Mouse (Mus musculus) liver, adult 2 months (tissue): ENCODE data around the gene Slc37a2. TPM values are rescaled to one million over a fixed set of nuclear protein-coding genes. Genes with fewer than 3 reads are reported as not detected.

ENCODE experiments used
- DNase-seq: peaks from one replicate; pipeline ENCODE4 v3.0.0-alpha.2; 2011; ENCODE audit warnings: low read depth, low spot score; ENCODE audit errors: extremely low read depth
- H3K27ac ChIP-seq: fragments of 200-500 bp; replicated peaks from 2 replicates; pipeline ENCODE4 v1.5.1; 2012; ENCODE audit warnings: low read depth, mild to moderate bottlenecking, control low read depth, inconsistent platforms, low read length; ENCODE audit not compliant: insufficient read depth
- H3K27me3 ChIP-seq: fragments of 200-500 bp; 2 replicates; pipeline ENCODE4 v1.6.1; 2012; ENCODE audit warnings: mild to moderate bottlenecking, moderate library complexity, low read length, inconsistent platforms; ENCODE audit not compliant: control insufficient read depth, insufficient read depth
- H3K36me3 ChIP-seq: fragments of 200-500 bp; 2 replicates; pipeline ENCODE4 v1.6.1; 2012; ENCODE audit warnings: low read length, inconsistent platforms; ENCODE audit not compliant: control insufficient read depth, insufficient read depth
- H3K4me1 ChIP-seq: fragments of 200-500 bp; 2 replicates; pipeline ENCODE4 v1.6.1; 2011; ENCODE audit warnings: low read length; ENCODE audit not compliant: control insufficient read depth, insufficient read depth
- H3K4me3 ChIP-seq: fragments of 200-500 bp; 2 replicates; pipeline ENCODE4 v1.5.1; 2011; ENCODE audit warnings: low read depth, mild to moderate bottlenecking, control low read depth, low read length, moderate library complexity; ENCODE audit not compliant: insufficient read depth
- H3K79me2 ChIP-seq: fragments of 200-500 bp; 2 replicates; pipeline ENCODE4 v1.6.1; 2012; ENCODE audit warnings: inconsistent platforms, mild to moderate bottlenecking, low read length, moderate library complexity; ENCODE audit not compliant: control insufficient read depth, insufficient read depth
- H3K9ac ChIP-seq: fragments of 200-500 bp; 2 replicates; pipeline ENCODE4 v1.6.1; 2012; ENCODE audit warnings: low read depth, mild to moderate bottlenecking, control low read depth, inconsistent platforms, low read length
- CTCF ChIP-seq: fragments of 200-500 bp; IDR thresholded peaks from 2 replicates; pipeline ENCODE4 v1.5.1; 2011; ENCODE audit warnings: low read depth, low read length, control low read depth
- POLR2A ChIP-seq: fragments of 200-500 bp; IDR thresholded peaks from 2 replicates; pipeline ENCODE4 v1.6.1; 2011; ENCODE audit warnings: low read length, control low read depth; ENCODE audit not compliant: insufficient read depth; ENCODE audit errors: extremely low read depth
- WGBS: fragments of 180-500 bp; shearing (Covaris S2); methylation state at CpG from one replicate; pipeline ENCODE4 v1.1.7; 2018; 5-methylcytosine and 5-hydroxymethylcytosine counted together
- polyA plus RNA-seq: library from polyadenylated mRNA; depleted of rRNA; stranded (reverse); fragments of >200 nt; gene quantifications from 2 replicates; pipeline ENCODE4 v1.2.3, GENCODE M21; 2012
- total RNA-seq: library from RNA; depleted of rRNA; stranded (reverse); fragments of >200 nt; gene quantifications from 2 replicates; pipeline ENCODE4 v1.2.3, GENCODE M21; 2014

Slc37a2 gene
- total and polyA plus RNA-seq, 2 experiments: 1.7 to 1.8 TPM

DNA sequence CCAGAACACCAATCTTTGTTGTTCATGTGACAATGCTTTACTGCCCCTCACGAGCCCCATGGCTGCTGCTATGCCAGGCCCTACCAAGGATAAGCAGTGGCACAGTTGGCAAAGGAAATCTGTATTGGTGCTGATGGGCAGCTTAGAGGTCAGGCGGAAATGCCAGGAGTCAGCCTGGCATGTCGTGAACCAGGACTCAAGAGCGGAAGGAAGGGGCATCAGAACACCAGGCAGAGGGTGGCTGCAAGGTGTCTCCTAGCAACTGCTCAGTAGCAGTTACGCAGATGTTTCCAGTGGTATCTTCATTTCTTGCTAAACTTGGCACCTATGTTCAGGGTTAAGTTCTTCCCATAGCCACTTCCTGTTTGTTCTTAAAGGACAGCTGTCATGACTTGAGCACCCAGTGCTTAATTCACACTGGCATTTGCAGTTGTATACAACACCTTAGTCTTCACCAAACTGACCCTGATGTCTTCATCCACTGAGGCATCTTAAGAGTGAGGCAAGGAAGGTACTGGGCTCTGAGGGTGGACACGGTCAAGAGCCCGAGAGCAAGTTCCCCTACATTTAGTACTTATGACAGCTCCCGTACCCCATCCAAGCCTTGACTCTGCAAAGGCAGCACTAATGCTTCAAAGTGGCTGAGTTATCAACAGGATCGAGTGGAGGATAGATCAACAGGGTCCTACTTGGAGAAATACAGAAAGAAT, 24.9 kb downstream of the Slc37a2 start:
- Histone ChIP-seq H3K36me3 (no peaks in the 10 kb centered on the region), H3K4me3 (no peak overlapping the region), H3K27me3 (no peaks in the 10 kb centered on the region), H3K4me1 (no peaks in the 10 kb centered on the region), H3K79me2 (no peaks in the 10 kb centered on the region), H3K27ac (no peak overlapping the region), H3K9ac (no peak overlapping the region)
- 91% methylated on average over 9 of the region's 9 CpGs for WGBS
- DNase-seq: no peak
- TF ChIP-seq CTCF (no peak), POLR2A (no peak)

DNA sequence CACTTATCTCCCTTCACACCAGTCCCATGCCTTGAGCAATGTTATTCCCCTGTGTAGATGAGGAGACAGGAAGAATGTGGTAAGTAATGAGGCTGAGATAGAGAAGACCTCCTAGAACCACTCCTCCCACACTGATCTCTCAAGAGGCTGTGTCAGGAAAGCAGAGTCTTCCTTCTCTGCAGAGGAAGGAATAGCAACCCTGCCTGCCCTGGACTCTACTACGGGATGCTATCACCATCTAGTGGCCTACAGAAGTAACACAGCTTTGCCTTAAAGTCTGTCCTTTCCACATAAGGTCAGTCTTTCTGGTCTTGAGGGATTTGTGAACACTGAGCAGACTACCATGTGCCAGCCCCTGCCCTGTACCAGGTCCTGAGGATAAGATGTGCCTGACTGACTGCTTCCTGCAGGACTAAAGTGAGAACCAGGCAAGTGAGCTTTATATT, 25.6 kb downstream of the Slc37a2 start:
- no peak overlapping the region for H3K4me3 ChIP-seq
- no peak overlapping the region for H3K9ac ChIP-seq
- H3K36me3 ChIP-seq: no peaks in the 10 kb centered on the region
- WGBS: 6% methylated on average over 1 of the region's 1 CpGs
- no peak overlapping the region for H3K27ac ChIP-seq
- peak; percentile 45 for DNase-seq
- H3K79me2 ChIP-seq: no peaks in the 10 kb centered on the region
- peak; percentile 68 for TF ChIP-seq CTCF
- TF ChIP-seq POLR2A: no peak
- H3K27me3 ChIP-seq: no peaks in the 10 kb centered on the region
- H3K4me1 ChIP-seq: no peaks in the 10 kb centered on the region

- Histone ChIP-seq H3K9ac (no peak overlapping the region), H3K4me1 (no peaks in the 10 kb centered on the region), H3K27me3 (no peaks in the 10 kb centered on the region), H3K79me2 (no peaks in the 10 kb centered on the region), H3K4me3 (no peak overlapping the region), H3K27ac (no peak overlapping the region), H3K36me3 (peaks cover 3% of the 10 kb centered on the region; the same call in 1 of the 2 replicates)
- no peak for DNase-seq
- no peak for TF ChIP-seq CTCF
- TF ChIP-seq POLR2A: no peak
- whole genome bisulfite sequencing: 94% methylated on average over 1 of the region's 1 CpGs
Observed at GRCm38 (mm10) chr9:37225581-37225980, 30.0 kb downstream of the Slc37a2 start.

- H3K9ac ChIP-seq: no peak overlapping the region
- H3K27me3 ChIP-seq: no peaks in the 10 kb centered on the region
- H3K79me2 ChIP-seq: no peaks in the 10 kb centered on the region
- no peak for TF ChIP-seq POLR2A
- TF ChIP-seq CTCF: no peak
- WGBS: 75% methylated on average over 8 of the region's 8 CpGs
- no peaks in the 10 kb centered on the region for H3K4me1 ChIP-seq
- no peak overlapping the region for H3K27ac ChIP-seq
- H3K4me3 ChIP-seq: no peak overlapping the region
- H3K36me3 ChIP-seq: peaks cover 3% of the 10 kb centered on the region; the same call in 1 of the 2 replicates
- no peak for DNase-seq
Observed at GRCm38 (mm10) chr9:37220755-37221154, 34.8 kb downstream of the Slc37a2 start.

DNA sequence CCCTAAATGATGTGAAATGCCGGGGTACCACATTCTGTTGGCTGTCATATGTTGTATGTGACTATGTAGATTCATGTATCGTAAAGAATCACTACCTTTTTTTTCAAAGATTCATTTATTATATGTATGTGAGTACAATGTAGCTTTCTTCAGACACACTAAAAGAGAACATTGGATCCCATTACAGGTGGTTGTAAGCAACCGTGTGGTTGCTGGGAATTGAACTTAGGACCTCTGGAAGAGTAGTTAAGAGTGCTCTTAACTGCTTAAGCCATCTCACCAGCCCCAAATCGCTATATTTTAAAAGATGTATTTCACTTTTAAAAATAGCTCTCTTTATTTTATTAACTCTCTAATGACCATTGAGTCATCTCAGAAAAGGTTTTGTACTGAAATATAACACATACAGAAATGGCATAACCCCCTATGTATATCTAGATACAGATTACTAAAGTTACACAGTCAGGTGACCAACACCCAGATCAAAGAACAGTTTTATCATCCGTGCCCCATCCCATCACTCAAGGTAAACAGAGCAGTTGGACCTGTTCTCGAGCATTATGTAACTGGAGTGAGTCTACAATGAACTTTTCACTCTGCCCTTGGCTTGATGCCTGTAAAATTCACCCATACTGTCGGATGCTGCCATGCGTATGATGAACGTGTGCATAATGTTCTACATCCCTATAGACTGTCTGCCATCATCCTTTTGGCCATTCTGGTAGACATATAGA, 41.0 kb downstream of the Slc37a2 start:
- H3K4me1 ChIP-seq: no peaks in the 10 kb centered on the region; the same call in 1 of the 2 replicates
- 43% methylated on average over 9 of the region's 9 CpGs for WGBS
- H3K36me3 ChIP-seq: no peaks in the 10 kb centered on the region
- H3K79me2 ChIP-seq: no peaks in the 10 kb centered on the region
- no peak overlapping the region for H3K4me3 ChIP-seq
- H3K9ac ChIP-seq: no peak overlapping the region
- H3K27ac ChIP-seq: no peak overlapping the region
- DNase-seq: peak; percentile 69
- no peaks in the 10 kb centered on the region for H3K27me3 ChIP-seq
- TF ChIP-seq CTCF (no peak), POLR2A (no peak)
